Mouse (Mus musculus) cerebellum, adult 2 months (tissue): Measurements from ENCODE around the gene Plekho1.

Experiments used
- CTCF ChIP-seq: fragments of 200-500 bp; IDR thresholded peaks from 2 replicates; pipeline ENCODE4 v1.5.1; 2011; ENCODE audit warnings: low read depth, mild to moderate bottlenecking, control low read depth, low read length, moderate library complexity, borderline replicate concordance; ENCODE audit not compliant: insufficient read depth
- POLR2A ChIP-seq: fragments of 200-500 bp; IDR thresholded peaks from 2 replicates; pipeline ENCODE4 v1.6.1; 2011; ENCODE audit warnings: low read length, control low read depth, borderline replicate concordance; ENCODE audit not compliant: insufficient read depth

GRCm38 (mm10) chr3:96020735-96021134 lies 24.9 kb upstream of the Plekho1 start:
- no peak for TF ChIP-seq POLR2A
- no peak for TF ChIP-seq CTCF
